Mouse (Mus musculus): ENCODE data around the gene Smad6.

Smad6 gene

DNA sequence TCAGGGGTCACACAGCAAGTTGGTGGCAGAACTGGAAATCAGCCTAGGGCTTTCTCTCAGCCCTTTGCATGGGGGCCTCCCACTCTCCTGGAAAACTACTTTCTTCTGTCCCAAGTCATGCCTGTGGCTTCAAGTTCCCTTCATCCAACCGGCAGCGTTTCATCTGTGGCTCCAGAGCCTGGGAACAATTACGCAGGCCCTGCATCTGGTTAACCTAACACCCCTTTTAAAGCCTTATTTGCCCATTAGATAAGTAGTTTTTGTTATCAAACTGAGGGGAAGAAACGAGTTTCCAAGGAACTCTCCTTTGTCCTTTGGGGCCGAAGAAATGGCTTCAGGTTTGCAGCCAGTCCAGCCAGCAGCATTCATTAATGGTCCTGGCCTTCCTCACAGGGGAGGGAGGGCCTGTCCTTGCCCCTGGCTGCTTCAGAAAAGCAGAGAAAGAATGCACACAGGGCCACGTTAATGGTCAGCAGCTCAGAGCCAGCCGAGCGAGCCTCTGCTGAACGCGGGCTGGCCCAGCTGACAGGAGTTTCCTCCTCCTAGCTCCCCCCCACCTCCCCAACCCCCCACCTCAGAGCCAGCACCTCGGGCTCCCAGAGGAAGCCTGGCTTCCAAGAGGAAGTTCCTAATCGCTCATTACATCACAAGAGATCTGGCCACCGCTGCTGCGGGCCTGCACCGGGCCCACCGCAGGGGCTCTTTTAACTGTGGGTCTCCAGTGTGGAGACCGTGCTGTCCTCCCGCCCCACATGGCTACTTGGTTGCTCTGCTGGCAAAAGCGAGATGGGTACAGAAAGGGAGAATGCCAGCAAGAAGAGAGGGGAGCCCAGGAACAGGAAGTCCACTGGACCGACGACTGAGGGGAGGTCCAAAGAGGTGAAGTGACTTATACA, 61.7 kb downstream of the Smad6 start:
- DNase-seq (ENCODE audit: low spot score in 2 of 2): no peak

- DNase-seq (ENCODE audit: low spot score in 2 of 2): peak in 1 of 2 experiments; percentile 37
These were observed 62.5 kb downstream of the Smad6 start for GRCm38 (mm10) chr9:63959129-63959932.

DNA sequence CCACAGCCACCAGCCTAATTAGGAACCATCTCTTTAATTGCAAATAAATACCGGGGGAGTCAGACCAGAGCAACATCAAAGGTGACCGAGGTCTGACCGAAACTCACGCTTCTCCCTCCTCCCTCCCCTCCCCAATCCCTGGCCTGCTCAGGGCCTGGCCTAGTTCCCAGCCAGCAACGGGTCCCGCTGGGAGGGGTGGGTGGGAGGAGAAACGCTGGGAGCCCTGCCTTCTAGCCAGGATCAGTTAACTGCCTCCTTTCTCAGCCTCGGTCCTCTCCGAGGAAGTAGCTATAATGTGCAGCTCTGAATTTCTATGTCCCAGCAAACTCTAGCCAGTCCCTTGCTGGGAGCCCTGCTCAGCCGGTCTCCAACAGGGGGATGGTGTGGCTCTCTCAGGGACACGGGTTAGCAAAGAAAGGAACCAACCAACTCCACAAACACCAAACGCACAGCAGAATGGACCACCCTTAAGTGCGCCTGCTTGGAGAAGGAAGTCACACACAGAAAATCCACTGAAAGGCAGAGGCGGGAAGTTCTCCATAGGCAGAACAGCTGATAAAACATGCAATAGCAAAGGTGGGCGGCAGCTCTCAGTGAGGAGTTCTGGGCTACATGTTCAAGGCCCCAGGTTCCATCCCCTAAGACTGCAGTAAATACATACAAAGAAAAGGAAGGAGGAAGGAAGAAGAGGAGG, 63.4 kb downstream of the Smad6 start:
- no peak for DNase-seq (ENCODE audit: low spot score in 2 of 2)

GRCm38 (mm10) chr9:63957647-63958185, 64.1 kb downstream of the Smad6 start:
- DNase-seq (ENCODE audit: low spot score in 2 of 2): no peak

- peak in 1 of 2 experiments; percentile 62 for DNase-seq (ENCODE audit: low spot score in 2 of 2)
These were observed 65.8 kb downstream of the Smad6 start for GRCm38 (mm10) chr9:63956052-63956451.

- DNase-seq (ENCODE audit: low spot score in 2 of 2): no peak
These were observed 68.2 kb downstream of the Smad6 start for GRCm38 (mm10) chr9:63953691-63954090.

- DNase-seq (ENCODE audit: low spot score in 2 of 2): no peak
These were observed 69.3 kb downstream of the Smad6 start for GRCm38 (mm10) chr9:63952591-63952990.

DNA sequence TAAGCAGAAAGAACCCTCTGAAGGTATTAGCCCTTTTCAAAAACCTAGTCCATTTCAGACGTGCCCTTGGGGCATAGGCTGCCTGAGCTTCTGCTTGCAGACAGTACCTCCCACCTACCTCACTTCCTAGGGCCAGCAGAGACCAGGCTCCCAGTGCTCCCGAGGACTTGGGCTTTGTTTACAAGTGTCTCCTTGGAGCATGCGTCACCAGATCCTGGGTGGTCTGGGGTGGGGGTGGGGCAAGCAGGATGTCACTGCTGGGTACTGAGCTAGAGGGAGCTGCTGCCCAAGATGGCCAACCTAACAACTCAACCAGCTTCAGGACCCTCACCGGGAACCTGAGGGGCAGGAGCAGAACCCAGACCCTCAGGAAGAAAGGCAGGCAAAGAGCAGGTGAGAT, 71.5 kb downstream of the Smad6 start:
- no peak for DNase-seq (ENCODE audit: low spot score in 2 of 2)

- DNase-seq (ENCODE audit: low spot score in 2 of 2): no peak
These were observed 72.5 kb downstream of the Smad6 start for GRCm38 (mm10) chr9:63949393-63949792.

DNA sequence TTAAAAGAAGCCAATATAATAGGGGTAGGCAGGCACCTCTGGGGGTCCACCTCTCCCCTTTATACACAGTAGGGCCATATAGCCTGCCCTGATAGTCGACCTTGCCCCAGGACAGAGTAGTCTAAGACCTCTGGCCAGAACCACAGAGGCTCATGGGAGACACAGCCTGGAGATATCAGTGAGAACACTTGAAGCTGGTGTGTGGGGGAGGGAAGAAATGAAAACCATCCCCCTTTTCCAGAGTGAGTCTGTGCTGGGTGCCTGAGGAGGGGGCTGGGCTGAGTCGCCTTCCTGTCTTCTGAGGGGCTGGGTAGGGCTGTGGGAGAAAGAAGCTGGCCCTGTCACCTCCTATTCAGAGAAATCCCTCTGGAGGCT, 79.3 kb downstream of the Smad6 start:
- no peak for DNase-seq (ENCODE audit: low spot score in 2 of 2)

GRCm38 (mm10) chr9:63941747-63942607, 79.9 kb downstream of the Smad6 start:
- DNase-seq (ENCODE audit: low spot score in 2 of 2): no peak

DNA sequence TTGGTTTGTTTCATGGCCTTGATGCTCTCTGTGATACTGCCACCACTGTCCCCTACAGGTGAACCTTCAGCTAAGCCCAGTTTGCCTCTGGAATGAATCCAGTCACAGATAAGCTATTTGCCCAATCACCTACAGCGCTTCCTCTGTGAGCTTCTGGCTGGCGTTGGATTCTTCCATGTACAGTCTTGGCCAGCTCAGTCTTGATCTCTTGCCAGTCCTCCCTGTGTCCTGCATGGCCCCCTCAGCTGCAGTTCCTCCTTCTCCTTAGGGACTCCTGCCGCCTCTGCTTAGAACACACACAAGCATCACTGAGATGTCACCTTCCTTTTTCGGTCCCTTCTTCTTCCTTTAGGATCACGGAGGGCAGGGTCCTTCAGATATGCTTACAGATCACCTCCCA, 85.6 kb downstream of the Smad6 start:
- DNase-seq (ENCODE audit: low spot score in 2 of 2): no peak

- no peak for DNase-seq (ENCODE audit: low spot score in 2 of 2)
These were observed 88.8 kb downstream of the Smad6 start for GRCm38 (mm10) chr9:63933068-63933467.

DNA sequence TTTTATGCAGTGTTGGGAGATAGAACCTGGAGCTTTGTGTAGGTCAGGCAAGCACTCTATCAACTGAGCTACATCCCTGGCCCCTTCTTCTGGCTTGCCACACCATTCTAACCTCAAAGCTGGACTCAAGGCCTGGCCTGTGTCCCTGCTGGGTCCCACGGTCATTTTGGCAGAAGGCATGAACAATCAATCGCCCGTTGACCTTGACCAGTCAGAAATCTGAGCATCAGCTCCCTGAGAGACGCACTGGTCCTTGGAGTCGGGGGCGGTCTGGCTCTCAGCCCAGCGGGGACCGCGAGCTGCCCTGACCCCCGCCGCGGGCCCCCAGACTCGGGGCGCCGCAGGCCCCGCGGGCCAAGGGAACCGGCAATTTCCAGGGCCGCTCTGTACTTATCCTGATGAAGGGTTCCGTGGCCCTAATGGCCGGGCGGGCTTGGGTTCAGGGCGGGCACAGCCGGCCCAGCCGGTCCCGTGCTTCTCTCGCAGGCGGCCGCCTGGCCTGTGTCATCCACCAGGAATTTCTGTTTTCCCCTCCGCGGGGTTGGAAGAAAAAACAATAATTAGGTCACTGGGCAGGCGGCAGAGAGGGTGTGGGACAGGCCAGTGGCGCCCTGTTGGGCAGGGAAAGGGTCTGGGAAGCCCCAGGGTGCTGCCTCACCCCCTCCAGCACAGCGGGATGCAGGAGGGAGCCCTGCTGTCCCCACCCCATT, 94.4 kb downstream of the Smad6 start:
- DNase-seq (ENCODE audit: low spot score in 2 of 2): no peak

GRCm38 (mm10) chr9:63926377-63926776, 95.5 kb downstream of the Smad6 start:
- no peak for DNase-seq (ENCODE audit: low spot score in 2 of 2)

DNA sequence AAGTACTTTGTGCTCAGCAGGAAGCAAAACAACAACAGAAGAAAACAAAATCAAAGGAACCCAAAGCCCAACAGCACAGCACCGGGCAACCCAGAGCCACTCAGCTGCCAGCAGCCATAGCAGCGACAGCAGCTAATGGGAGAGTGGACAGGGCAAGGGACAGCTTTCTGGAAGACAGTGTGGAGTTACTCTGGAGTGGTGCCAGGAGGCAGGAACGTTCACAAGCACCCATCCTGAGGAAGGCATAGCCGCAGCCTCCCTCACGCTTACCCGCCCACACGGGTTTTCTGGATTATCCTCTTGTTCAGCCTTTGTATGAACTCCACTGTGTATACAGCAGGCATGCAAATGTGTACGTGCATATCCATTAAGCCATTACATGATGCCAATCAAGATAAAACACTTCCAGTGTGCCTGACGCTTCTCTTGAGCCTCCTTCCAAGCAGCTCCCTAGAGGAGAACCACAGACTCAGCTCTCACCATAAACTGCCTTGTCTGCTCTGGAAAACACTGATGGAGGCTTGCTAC, 98.6 kb downstream of the Smad6 start:
- DNase-seq (ENCODE audit: low spot score in 2 of 2): no peak

- no peak for DNase-seq (ENCODE audit: low spot score in 2 of 2)
These were observed 102.2 kb downstream of the Smad6 start for GRCm38 (mm10) chr9:63919708-63920107.

DNA sequence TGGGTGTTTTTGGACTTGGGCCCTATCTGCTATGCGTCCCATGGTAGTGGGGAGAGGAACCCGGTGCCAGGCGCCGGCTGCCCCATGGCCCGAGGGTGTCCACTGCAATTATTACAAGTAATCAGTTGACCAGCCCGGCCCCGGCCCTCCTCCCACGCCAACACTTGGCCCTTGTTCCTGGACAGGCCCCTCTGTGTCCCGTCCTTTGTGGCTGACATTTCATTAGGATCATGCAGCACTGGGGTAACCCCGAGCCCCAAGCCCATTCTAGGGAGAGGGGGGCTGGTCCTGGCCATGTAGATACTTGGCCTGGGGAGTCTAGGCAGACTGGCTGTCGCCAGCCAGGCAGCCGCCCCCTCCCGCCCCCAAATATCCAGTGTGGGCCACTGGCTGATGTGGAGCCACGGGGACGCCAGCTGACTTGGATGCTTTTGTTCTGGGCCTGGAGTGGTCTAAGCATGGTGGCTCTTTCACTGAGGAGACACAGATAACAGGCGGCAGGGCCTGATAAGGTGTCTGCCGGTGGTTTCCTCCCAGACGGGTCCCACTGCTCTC, 102.8 kb downstream of the Smad6 start:
- DNase-seq (ENCODE audit: low spot score in 2 of 2): no peak

- DNase-seq (ENCODE audit: low spot score in 2 of 2): peak in 1 of 2 experiments; percentile 64
These were observed 103.6 kb downstream of the Smad6 start for GRCm38 (mm10) chr9:63918245-63918644.

- DNase-seq (ENCODE audit: low spot score in 2 of 2): no peak
These were observed 105.4 kb downstream of the Smad6 start for GRCm38 (mm10) chr9:63916441-63916840.

Data from frontal cortex, postnatal 10 days (tissue).